Mouse (Mus musculus) cerebellum, adult 9-11 months (tissue): ENCODE data around the gene Bid.
A peak's percentile ranks its signal among the peaks of the same experiment; 100 is the strongest.
"Not testable (repeated sequence)": the region's sequence is repeated elsewhere in the genome, so short reads cannot be mapped to it uniquely, and the experiment has no call there.

ENCODE experiments used
- DNase-seq: peaks from one replicate; pipeline ENCODE4 v3.0.0; 2022

Gene Bid

DNA sequence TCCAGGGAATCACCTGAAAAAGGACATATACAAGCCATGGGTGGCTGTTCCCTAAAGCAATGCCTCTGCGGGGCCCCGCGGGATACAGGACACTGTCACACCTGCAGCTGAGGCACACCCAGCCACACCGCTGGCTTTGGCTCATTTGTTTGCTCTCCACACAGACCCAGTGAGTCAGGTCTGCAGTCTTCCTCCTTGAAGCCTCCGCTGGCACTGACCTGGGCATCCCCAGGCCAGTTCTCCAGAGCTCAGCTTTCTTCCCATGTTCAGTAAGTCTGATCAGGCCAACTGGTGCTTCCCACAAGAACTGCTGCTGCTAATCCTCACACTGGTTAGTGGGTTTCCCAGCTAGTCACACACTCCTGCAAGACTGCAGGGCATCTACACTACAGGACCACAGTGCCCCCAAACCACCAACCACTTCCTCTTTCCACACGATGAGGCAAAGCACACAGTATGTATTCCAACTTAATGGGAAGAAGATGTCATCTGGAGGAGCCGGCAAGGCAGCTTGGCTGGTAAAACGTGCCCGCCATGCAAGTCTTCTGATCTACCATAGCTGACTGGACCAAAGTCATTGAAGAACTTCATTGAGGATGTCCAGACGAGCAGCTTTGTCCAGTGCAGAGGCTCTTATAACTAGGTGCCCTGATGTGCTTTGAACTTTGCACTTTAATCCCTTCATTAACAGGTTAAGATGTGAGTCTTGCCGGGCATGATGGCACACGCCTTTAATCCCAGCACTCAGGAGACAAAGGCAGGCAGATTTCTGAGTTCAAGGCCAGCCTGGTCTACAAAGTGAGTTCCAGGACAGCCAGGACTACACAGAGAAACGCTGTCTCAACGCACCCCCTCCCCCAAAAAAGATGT, 14.6 kb downstream of the Bid start:
- no peak for DNase-seq

DNA sequence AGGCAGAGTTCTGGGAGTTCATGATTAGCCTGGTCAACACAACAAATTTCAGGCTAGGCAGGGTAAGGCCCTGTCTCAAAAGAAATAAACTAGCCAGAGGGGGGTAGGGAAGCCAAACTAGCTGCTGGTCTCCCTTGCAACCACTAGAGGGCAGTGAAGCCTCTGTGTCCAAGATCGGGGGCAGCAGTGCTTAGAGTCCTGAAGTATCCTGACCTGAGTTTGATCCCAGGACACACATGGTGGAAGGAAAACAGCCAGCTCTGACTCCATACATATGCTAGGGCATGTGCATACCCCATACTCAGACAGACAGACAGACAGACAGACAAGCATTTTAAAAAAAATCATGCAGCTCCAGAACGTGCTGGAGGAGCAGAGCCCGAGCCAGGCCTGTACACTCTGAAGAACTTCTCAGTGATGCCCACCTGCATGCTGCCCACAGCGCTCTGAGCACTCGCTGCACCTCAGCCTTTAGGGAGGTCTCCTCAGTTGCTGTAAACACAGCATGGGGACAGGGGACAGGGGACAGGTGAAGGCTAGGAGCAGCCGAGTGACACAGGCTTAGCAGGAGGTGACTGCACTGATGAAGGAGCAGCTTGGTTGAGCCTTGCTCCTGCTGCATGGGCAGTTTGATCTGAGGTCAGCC, 18.3 kb downstream of the Bid start:
- DNase-seq: peak; percentile 24

DNA sequence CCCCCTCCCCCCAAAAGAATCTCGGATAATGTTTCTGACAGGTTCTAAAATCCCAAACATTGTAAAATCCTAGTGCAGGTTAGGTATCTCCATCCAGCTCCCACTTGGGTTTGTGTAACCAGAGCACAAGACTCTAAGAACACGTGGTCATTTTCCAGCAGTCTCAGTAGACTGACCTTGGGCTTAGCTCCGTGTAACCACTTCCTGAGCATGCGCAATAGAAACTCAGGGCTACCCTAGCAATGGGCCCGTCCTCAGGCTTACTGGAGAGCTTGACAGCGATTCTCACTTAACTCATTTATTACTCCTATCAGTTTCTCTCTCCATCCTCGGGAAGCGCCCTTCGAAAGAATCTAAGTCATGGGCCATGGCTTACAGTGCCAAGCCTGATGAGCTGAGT, 22.1 kb downstream of the Bid start:
- no peak for DNase-seq

DNA sequence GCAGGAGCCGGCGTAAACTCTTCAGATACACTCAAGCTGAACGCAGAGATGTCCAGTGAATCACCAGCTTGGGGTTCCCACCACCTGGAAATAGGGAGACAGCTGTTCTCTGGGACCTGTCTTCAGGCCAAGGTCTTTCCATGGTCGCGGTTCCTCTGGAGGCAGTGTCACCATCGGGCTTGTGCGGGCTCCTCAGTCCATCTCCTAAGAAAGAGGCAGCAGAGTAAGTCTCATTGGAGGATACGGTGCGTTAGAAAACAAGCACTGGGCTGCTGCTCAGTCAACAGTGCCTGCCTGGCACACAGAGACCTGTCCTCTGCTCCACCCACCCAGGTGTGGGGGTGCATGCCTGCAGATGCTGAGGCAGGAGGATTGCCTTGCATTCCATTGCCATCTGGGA, 22.6 kb downstream of the Bid start:
- no peak for DNase-seq

DNA sequence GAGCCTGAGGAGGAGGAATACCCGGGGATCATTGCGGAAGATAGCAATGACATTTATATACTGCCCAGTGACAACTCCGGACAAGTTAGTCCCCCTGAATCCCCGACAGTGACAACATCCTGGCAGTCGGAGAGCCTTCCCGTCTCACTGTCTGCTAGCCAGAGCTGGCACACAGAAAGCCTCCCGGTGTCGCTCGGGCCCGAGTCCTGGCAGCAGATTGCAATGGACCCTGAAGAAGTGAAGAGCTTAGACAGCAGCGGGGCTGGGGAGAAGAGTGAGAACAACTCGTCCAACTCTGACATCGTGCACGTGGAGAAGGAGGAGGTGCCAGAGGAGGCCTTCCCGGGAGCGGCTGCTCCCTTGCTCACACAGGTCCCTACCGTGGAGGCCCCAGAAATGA, 30.0 kb downstream of the Bid start:
- DNase-seq: no peak

DNA sequence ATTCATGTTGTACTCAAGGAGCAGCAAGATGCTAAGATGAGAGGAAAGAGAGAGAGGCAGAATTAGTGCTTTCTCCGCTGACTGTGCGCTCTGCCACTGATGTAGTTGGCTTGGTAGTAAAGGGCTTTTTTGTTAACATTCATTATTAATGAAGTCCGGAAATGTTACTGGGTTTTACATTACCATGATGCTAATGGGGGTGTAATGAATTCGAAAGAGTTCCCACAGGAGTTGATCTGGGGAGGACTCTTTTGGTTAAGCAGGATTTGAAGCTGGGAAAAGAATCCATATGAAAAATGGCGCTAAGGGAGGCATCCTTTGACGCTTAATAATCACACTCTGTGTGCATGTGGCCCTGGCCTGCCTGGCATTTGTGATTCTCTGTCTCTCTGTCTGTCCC, 32.2 kb downstream of the Bid start:
- DNase-seq: no peak

DNA sequence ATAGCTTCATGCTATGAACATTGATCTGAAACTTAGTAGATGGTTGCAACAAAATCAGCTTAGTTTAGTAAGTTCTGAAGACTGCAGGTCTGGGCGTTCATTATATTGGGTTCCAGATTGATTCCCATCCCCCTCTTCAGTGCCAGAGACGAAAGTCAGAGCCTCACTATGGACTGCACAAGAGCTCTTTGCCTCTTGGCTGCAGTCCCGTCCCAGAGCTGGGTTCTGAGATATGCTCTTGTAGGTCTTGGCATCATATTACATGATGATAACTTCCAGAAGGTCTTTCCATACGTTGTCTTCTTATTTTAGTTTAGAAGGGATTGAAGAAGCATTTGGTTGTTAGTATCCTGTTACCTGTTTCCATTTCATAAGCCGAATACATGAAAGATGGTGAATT, 37.6 kb downstream of the Bid start:
- DNase-seq: no peak

DNA sequence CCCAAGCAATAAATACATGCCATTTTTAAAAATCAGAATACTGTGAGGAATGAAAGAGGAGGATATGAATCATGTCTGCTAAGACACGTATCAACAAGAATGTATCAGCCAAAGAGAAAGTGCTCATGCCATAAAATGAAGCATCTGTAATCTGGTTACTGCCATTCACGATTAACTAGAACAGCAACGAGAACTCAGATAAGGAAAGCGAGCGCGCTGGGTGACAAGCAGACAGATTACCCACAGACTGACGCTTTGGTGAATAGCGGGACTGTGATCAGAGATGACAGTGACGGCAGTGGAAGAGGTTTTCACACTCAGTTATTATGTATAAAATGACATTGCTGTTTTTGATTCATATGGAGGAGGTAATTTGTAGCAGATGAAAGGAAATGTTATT, 42.8 kb downstream of the Bid start:
- DNase-seq: no peak

DNA sequence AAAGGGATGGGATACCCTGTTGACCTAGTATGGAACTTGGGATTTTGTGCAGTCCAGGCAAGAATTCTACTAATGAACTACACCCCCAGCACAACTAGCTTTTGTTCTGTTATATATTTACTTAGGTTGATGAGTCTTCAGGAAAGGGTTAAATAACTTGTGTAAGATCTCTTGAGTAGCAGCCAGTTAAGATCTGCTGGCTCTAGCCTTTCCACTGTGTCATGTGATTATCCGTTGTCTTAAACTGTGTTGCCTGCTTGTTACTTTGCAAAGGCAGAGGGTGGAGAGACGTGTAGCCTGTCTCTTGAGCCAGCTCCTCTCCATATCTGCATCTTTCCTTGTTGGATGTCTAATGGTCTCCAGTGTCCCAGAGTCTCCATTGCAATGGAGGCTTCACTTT, 45.4 kb downstream of the Bid start:
- no peak for DNase-seq

DNA sequence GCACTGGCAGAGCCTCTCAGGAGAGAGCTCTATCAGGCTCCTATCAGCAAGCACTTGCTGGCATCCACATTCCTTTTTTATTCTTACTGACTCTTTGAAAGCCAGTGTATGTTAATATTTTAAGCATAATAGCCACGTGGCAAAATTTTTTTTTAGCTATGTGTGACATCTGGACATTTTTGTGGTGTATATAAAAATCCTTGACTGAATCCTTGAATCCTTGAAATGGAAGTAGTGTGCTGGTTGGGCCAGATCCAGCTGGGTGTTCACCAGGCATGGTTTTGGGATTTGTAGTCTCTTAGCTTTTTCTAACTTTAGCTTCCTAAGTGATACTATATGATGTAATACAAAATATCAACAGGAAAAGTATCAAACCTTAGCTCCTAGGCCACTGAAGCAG, 47.8 kb downstream of the Bid start:
- no peak for DNase-seq

DNA sequence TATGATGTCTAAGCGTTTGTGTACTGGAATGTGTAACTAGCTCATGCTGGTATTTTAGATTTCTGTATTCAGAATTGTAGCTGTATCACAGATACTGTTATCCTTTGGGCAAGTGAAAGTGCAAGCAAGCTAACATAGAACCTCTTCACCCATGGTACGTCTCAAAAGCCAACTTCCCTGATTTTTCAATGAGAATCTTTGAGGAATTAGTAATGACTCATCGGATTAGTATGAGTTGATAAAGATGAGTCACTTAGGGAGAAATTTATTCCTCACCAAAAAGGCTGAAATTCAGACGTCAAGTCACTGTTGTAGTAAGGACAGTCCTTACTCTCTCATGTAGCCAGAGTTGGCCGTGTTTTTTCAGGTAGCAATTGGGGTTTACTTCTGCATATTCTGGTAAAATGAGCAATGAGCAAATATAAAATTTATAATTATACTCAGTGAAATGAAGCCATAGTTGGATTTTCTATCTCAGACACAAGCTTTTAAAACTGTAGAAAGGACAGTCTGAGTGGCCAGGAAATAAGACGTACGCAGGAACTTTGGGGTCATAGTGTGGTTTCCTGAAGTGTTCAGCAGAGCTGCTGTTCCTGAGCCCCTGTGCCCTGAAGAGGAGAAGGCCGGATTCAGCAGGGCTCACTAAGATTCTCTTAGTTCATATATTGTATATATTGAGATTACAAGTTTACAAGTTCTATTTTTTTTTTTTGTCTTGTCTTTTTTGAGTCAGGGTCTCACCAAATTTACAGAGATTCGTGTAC, 50.4 kb downstream of the Bid start:
- DNase-seq: no peak

DNA sequence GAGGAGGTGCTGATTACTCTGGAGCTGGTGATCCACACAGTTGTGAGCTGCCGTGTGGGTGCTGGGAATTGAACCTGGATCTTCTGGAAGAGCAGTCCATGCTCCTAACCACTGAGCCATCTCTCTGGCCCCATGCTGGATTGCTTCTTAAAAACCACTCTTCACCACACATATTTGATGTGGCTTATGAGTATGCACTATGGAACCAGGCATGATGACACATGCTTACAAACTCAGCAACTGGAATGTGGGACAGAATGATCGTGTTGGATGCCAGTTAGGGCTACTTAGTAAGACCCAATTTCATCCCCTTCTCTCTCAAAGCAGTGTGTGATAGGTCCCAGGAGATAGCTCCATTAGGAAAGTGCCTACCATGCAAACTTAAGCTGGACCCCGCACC, 56.6 kb downstream of the Bid start:
- no peak for DNase-seq

DNA sequence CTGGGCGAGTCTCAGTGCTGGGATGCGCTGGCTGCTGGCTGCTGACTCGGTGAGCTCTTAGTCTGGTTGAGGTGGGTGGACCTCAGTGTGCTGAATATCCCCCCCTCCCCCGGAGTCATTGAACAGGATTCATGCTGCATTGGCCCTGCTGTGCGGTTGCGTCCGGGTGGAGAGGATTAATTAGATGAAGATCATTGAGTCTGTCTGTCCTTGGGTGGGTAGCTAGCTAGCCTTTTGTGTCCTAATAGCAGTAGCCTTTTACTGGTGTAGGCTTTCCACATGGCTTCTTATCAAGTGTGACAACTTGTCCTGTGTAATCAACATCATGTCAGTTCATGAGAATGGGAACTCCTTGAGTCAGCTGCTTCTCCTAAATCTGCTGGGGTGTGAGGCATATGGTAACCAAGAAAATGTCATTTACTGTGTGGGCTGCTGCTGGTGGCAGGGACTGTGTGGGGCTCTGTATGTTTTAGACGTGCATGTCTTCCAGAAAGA, 58.4 kb downstream of the Bid start:
- peak; percentile 30 for DNase-seq

DNA sequence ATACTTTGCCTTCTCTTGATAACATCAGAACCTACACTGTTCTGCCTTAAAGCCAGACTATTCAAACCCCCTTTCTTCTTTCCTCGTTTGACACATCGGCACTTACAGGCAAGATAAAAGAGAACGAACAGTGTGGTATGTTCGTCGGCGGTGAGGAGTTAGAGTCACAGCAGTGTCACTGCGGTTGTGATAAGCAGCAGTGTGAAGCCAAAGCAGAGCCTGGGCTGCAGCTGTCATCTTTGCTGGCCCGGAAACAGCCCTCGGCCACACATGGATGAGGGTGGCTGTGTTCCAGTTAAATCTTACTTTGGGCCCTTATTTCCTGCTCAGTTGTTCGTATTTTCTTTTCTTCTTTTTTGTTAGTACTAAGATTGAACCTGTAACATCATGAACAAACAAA, 62.2 kb downstream of the Bid start:
- no peak for DNase-seq

DNA sequence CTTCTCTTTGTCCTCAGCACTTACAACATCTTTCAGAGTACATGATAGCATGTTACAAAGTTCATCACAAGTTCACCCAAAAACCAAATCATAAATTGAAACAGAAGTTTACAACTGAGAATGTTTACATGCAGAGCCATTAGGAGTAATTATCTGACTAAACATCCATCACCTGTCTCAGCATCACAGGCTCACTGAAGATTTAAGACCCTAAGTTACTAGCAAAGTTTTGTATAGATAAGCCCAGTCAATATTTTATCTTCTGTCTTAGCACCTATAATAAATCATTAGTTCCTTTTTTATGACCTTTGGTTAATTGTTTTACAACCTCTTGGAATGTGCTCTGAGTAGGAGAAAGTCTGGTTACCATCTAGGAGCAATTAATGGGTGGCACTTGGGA, 65.9 kb downstream of the Bid start:
- DNase-seq: not testable (repeated sequence)
